Mouse (Mus musculus): ENCODE data around the gene Palm2.

DNA sequence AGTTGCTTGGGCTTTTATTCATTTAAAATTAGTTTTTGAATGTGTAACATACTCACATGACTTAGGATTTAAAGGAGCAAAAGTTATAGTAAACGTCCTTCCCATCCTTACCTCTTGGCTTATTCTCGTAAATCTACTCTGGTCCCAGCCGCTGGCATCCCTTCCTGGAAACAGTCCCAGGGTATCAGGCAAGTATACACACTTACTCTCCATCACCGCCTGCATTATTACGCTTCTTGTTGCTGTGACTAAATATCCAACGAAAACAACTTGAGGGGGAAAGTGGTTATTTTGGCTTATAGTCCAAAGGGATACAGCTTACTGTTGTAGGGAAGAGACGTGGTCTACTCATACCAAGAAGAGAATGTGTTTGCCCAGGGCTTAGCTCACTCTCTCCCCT is 113.7 kb downstream of the Palm2 start:
- TF ChIP-seq CTCF (IDR thresholded peaks at IDR 0.05; ENCODE audit: extremely low read depth, insufficient read depth, low read length) (no peak), POLR2A (IDR thresholded peaks at IDR 0.05; ENCODE audit: extremely low read depth, insufficient read depth, low read length) (no peak)
